Mouse (Mus musculus) granulocyte monocyte progenitor cell, adult 5-6 weeks (primary cell): ENCODE results near the gene Rgs2. TPM values are rescaled to one million over a fixed set of nuclear protein-coding genes. Genes with fewer than 3 reads are reported as not detected.

Experiments
- ATAC-seq: replicated peaks from 2 replicates; pipeline ENCODE4 v1.8.0; 2016; ENCODE audit warnings: mild to moderate bottlenecking, moderate TSS enrichment, inconsistent platforms; ENCODE audit not compliant: poor library complexity, severe bottlenecking
- total RNA-seq, 2 experiments: library from RNA; stranded (forward) in 1 of 2; stranded (reverse) in 1 of 2; fragments of 200-712, 200-1000 nt in 1 of 2; fragments of >200 nt in 1 of 2; fragmentation: Nextera tagmentation in 1 of 2; gene quantifications; 2 replicates each; pipeline ENCODE4 v1.2.3; 2014 to 2017

Rgs2 gene
- total RNA-seq (2014; fragmentation: Nextera tagmentation) (55.0 and 90.4 TPM in 2 replicates), total RNA-seq (2017) (98.1 and 98.8 TPM in 2 replicates)

DNA sequence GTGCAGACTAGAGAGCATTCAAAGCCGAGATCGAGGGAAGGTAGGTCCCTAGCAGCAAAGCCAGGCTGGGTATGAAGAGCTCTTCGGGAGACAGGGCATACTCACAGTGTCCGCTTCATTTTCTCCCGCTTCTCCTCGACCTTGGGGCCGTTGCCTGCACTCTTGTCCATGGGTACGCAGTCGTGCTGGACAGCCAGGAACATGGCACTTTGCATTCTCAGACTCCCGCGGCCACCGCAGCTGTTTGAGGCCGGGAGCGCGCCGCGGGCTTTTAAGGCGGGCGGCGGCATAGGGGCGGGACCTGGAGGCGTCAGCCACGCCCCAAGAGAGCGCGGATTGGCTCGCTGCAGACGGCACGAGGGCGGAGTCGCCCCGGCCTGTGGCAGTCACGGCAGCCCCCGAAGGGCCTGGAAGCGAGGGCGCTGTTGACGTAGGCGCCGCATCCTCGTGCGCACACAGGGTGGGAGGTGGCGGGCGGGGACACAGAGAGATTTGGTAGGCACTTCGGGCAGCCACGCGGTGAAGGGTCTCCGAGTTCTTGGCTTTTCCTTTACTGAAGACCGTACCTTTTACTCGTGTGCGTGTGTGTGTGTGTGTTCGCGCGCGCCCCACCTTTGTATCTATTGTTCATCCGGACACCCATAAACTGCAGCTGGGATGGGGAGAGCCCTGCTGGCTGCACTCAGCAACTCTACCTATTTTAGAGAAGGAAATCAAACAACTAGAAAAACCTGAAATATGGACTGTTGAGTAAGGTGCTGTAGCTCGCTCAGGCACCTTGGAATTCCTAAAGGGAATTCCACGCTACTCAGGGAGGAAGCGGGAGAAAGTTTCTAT is at the start of gene Rgs2:
Gene Rgs2 (minus strand): TSS at position 258 of the 837 bp plus-strand sequence.
- ATAC-seq, result peak; percentile 57

DNA sequence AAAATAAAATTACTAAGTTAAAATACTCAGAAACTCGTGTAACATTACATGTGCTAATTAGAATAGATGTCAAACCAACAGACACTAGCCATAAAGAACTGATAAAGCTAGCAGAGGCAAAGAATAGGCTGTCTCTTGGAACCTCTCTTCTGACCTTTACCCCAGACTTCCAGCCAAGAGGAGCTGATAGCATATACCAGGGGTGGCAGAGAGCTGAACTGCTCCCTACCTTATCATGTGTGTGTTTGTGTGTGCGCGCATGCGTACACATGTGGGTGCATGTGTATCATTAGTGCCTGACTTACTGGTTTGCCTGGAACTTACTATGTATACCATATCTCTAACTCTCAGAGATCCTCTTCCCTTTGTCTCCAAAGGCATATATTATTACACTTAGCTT is 49.4 kb upstream of the Rgs2 start:
- ATAC-seq, result no peak

DNA sequence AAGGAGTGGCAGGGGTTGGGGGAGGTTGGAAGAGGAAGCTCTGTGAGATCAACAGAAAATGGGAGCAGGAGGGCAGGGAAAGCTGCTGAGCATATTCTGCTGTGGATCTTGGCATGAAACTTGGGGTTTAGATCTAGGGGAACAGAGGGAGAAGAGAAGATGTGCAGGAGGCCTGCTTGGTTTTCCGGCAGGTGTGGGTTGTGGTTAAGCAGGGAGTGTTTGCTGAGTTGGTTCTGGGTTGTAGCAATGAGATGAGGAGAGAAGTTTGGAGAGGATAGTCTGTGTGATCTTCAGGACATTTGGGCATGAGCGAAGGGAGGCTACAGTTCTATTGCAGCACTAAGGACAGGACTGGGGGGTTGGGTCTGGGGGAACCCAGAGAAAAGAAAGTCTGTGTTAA is 37.9 kb upstream of the Rgs2 start:
- ATAC-seq, result no peak

DNA sequence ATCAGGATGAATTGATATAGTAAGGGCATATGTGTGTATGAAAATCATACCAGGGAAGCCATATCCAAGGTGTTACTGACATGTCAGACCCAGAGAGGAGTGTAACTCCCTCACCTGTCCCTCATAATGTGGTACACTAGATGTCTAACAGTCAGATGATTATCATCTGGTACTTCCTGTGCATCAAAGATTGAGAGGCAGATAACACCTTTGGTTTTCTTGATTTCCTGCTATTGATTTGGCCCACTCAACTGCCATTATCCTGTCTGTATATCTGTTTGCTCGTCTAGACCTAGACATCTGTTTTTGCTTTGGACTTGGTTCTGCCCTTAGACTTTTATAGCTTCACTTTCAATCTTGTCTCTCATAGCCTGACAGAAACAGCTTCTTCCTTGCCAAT is 29.5 kb upstream of the Rgs2 start:
- no peak for ATAC-seq

DNA sequence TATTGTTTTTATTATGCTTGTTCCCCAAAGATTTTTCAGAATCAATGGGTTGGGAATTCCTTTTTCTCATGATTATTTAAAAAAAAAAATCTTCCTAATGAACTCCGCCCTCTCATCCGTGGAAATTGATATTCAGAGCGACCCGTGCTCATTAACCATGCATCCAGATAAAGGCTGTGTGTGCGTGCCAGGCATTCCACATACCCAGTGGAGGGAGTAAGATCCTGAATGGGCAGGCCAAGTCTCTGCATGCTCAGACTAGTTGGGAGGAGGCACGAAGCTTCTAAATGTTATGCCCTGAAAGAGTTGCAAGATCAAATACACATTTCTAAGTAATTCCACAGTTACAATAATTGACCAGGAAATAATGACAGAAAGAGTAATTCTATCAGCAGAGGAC is 26.5 kb upstream of the Rgs2 start:
- ATAC-seq, result no peak

DNA sequence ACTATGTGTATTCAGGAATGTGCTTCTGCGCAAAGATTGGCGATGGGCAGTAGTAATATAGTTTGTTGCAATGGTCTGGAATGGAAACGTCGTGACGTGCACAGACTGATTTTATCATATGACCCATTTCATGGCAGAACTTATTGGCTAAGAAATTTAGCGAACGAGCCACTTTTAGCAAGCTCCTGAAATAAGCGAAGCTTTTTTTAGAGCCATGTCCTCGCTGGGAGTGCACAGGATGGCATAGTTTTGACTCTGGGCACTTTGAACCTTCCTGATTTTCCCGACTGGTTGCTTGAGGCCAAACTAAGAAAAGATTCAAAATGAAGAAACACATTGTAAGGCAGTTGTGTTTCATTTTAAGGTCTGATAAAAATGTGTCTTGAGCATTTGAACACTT is 25.7 kb upstream of the Rgs2 start:
- no peak for ATAC-seq

DNA sequence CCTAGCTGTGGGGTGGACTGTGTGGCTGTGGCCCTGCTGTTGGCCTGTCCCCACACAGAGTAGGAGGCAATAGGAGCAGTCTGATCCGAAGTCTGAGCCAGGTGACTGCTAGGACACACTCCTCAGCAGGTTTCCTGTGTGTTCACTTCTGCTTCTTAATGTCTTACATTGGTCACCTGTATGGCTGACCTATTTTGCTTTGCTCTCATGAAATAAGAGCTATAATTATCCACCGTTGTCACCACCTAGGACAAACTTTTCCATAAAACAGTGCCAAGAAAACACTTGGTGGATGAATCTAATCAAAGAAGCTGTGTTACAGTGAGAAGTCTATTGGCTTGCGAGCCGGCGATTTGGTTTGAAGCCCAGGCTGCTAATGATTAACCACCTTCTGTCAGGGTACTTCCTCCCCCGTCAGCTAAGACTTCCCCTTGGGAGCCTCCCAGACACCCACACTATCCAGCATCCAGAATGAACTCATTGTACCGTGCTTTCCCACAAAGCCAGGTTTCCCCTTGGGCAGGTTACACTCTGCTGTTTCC is 14.5 kb upstream of the Rgs2 start:
- ATAC-seq, result peak; percentile 58

DNA sequence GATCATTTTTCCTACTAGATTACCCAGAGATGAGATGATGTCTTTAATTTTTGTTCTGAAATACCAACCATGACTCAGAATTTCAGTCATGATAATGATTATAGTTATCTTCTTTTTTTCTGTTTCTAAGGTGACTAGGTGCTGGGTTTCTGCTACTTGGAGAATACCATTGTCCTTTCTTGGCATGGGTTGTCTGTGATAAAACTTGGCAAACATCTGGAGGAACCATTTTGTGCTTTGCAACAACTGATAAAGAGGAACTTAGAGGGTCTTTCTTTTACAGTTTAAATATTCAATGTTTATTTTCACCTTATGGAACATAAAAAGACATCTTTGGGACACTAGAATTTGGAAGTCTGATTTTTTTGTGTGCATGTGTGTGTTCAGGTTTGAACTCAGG is 10.0 kb upstream of the Rgs2 start:
- ATAC-seq, result no peak

DNA sequence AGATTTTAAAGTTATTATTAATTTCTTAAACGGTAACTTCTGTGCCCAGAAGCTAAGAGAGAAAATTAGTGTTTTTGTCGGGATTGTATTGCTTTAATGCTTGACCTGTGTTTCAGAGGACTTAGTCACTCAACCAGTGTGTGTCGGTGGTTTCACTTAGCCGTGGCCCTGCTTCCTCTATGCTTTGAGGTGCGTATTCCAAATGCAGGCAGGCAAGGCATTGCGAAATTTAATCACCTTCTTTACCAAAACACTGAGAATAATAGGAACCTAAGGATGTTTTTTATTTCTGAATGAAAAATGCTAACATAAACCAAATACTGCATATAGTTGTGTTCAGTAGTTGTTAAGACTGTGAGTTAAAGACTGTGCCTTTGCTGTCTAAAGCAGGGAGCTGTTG is 3.4 kb upstream of the Rgs2 start:
- ATAC-seq, result peak; percentile 26

DNA sequence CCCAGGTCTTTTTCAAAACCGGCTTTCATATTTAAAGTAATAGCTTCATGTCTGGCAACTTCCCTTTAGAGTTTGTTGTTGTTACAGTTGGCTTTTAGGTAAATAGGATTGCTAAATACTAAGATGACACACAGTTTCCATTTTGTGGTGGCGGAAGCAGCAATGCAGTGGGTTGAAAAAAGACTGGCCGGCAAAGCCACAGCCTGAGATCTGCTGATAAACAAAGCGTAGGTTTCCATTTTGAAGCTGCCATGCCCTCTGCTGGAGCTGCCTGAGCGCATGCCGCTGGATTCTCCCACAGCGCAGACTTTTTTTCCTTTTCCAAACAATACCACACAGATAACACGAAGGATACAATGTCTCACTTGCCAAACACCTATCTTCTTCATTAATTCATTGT is 2.6 kb upstream of the Rgs2 start:
- ATAC-seq, result peak; percentile 45

DNA sequence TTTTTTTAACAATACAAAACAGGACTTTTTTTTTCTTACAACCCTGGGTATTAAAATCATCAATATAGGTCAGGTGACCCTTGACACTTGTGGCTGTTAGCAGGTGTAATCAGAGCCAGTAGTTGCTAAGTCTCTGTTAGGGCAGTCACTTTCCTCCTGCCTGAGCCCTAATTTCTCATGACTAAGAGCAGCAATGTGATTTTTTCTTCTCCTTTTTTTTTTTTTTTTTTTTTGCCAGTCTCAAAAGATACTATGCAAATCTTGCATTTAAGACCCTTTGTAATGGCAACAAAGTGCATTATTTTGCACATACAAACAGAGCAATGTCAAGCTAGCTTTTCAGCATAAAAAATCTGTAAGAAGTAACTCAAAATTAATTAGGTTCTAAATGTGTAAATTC is 1.7 kb upstream of the Rgs2 start:
- ATAC-seq, result no peak

DNA sequence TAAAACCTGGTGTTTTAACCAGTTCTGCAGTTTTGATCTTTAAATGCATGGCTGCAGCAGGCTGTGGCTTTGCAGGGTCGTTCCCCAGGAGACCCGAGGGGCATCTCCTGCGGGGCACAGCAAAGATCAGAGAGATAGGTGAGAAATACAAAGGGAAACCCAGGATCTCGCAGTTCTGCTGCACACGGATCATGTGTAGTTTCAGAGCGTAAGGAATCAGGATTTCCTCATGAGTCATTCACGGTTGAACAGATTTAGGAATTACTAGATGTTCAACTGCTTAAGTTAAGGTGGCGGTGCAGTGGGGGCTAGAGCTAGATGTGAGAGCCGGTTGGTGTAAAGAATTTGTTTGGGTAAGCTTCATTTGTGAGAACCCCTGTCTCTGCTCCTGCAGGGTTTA is 780 bp upstream of the Rgs2 start:
- ATAC-seq, result no peak

DNA sequence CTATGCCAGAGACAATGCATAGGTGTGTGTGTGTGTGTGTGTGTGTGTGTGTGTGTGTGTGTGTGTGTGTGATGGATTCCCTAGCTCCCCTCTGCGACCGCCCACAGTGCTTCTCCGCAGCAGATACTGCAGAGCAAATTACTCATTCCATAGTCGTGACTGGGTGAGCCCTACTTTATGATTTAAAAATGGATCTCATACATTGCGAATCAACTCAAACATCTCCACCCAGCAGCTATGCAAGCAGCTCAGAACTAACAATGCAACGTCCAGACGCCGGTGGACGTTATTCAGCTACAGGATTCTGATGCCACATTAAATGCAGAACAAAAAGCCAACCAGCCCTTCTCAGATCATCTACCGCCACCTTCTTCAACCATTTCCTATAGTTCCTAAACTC is 545 bp downstream of the Rgs2 start:
- no peak for ATAC-seq

DNA sequence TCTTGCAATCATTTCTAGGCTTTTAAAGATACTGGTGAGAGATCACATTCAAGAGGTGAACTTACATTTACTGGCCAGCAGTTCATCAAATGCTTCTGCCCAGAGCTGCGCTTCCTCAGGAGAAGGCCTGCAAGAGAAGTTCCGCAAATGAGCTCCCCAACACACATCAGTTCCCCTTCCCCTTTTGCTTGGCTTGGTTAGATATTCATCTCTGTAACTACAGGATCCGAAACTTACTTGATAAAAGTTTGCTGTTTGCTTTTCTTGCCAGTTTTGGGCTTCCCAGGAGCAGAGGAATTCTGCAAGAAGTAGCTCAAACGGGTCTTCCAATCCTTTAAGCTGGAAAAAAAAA is 1.3 kb downstream of the Rgs2 start:
- ATAC-seq, result peak; percentile 28

DNA sequence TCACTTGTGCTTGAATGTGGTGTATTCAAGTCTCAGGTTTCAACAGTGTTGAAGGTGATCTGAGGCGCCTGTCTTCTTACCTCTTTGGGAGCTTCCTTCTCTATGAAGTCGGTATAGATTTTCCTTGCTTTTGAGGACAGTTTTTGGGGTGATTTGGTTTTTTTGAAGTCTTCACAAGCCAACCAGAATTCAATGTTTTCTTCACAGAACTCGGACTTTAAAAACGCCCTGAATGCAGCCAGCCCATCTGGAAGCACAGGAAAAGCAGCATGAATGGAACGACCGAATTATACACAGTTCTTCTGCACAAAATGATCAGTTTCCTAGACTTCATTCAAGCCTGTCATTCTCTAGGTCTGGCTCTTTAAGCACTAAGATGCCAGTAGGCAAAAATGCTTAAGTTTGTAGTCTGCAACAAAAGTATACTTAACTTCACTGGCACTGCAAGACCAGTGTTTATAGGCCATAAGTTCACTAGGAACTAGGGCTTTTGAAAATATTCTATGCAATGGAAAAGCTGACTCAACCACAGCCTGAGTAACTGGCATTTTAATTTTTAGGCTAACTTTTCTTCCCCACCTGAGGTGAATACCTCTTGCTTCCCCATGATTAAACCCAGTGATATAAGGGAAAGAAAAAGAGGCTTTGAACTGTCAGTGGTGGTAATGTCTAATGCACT is 1.8 kb downstream of the Rgs2 start:
- ATAC-seq, result no peak

DNA sequence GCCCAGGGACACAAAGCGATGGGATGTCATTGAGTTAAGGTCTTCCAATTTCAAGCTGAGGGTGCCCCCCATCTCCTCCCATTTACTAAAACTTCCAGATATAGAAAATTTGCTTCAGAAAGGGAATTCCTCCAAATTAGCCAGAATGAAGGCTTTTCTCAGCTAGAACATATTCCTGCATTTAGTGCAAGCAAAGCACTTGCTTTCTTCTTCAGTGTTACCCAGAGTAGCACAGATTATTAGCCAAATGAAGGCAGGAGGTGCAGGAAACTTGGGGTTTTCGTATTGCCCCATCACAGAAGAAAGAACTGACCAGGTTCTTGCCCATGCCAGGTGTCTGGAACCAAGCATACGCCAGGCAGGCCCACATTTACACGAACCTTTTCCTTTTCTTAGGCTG is 3.7 kb downstream of the Rgs2 start:
- no peak for ATAC-seq

DNA sequence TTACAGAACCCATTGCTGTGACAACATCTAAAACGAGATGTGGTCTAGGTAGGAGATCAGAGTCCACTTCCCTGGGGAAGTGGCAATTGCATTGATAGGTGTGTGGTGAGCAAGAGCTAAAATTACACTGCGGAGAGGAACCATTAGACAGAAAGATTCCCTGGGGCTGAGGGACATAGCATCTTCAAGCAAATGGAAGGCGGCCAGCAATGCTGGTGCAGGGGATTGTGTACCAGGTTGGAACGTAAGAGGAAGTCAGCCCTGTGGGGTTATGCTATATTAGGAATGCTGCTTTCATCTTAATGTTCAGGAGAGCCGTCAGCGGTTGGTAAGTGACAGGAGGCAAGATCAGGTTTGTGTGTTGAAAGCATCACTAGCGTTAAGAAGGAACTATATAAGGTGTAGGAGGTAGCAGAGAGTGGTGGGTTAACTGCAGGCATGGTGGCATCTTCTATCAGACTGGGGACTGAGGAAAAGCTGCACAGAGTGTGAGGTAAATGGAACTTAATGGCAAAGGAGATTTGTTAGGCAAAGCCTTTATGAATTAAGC is 4.5 kb downstream of the Rgs2 start:
- ATAC-seq, result peak; percentile 23

DNA sequence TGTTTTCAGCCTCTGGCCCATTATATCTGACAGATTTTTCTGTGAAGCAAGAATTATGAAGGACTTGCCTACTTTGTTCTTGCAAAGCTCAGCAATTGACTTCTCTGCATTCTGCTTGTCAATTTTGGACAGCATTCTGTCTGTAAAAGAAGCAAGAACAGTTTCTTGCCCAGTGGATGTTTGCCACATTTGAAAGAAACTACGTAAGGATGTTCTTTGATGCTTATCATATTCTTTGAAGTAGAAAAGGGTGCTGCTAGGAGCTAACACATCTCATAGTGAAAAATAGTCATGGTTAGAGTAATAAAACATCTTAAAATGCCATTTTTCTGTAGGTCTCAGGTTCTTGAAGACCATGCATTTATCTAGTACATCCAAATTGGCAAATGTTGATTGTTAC is 10.9 kb downstream of the Rgs2 start:
- no peak for ATAC-seq

DNA sequence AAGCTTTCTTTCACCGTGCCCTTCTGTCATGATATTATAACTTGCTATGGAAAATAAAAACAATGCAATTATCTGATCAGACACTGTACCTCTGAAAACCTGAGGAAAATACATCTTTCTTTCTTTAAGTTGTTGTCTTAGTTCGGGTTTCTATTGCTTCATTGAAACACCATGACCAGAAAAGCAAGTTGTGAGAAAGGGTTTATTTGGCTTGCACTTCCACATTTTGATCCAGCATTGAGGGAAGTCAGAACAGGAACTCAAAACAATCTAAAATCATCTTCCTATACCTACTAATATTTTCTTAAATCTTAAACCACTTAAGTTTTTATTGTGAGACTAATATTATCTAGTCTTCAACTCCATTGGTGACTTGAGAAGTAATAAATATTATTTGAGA is 11.4 kb downstream of the Rgs2 start:
- ATAC-seq, result peak; percentile 79

DNA sequence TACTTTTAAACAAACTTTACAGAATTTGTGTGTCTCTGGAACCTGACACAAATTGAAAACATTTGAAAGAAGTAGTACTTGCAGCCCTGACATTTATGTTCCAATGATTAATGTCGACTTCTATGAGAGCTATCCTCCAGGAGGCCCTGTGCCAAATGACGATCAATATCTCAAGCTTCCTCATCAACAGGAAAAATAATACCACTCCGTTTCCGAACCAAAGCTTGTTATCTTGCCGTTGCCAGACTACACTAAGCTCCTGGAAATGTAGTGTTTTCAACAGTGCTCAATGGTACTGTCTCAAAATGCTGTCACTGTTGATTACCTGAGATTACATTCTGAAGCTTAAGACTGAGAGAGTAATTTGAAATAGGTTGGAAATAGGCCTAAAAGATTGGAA is 13.7 kb downstream of the Rgs2 start:
- no peak for ATAC-seq

DNA sequence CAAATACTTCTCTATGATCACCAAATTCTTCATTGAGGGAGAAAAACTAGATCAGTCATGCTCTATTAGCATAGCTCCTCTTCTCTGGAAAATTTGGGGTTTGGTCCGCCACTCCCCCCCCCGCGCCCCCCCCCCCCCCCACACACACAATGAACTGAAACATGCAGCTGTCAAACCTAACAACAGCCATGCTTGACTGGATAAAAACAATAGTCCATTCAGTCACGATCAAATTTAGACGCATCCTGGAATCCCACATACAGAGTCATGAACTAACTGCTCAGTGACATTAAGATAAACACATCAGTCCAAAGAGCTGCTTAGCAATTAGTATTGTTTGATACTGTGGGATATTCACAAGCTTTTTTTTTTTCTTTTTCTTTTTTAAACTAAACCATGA is 14.2 kb downstream of the Rgs2 start:
- ATAC-seq, result no peak
